Mouse (Mus musculus) cerebellum, adult 9-11 months (tissue): ENCODE data around the gene Phf11a.
"Not testable (repeated sequence)": the region's sequence is repeated elsewhere in the genome, so short reads cannot be mapped to it uniquely, and the experiment has no call there.

ENCODE experiments used
- DNase-seq: peaks from one replicate; pipeline ENCODE4 v3.0.0; 2022

Gene Phf11a

DNA sequence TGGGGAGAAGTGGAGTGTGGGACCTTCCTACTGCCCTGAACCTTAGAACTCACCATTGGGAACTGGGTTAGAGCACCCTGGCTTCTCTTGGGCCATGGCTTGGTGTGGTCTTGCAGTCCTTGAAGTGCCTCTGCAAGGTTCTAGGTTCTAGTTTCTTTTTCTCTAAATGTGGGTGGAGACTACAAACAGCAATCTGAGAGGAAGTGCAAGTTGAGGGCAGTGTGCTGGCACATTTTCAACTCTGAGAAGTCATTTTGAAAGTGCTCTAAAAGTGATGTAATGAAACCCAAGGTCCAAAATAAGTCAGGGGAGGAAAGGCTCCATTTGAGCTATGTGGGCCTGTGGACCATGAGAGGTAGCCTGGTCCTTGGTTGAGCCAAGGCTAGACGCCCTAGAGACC, at the start of gene Phf11a:
TSS of gene Phf11a (minus strand) at position 132 of the 400 bp plus-strand sequence.
- DNase-seq, result not testable (repeated sequence)

DNA sequence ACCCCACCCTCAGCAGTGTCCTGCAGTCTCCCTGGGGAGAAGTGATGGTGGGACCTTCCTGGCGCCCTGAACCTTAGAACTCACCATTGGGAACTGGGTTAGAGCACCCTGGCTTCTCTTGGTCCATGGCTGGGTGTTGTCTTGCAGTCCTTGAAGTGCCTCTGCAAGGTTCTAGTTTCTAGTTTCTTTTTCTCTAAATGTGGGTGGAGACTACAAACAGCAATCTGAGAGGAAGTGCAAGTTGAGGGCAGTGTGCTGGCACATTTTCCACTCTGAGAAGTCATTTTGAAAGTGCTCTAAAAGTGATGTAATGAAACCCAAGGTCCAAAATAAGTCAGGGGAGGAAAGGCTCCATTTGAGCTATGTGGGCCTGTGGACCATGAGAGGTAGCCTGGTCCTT, 43.9 kb upstream of the Phf11a start, which contains the start of gene Phf11b:
TSS of gene Phf11b (minus strand) at position 163 of the 400 bp plus-strand sequence.
- DNase-seq, result not testable (repeated sequence)

DNA sequence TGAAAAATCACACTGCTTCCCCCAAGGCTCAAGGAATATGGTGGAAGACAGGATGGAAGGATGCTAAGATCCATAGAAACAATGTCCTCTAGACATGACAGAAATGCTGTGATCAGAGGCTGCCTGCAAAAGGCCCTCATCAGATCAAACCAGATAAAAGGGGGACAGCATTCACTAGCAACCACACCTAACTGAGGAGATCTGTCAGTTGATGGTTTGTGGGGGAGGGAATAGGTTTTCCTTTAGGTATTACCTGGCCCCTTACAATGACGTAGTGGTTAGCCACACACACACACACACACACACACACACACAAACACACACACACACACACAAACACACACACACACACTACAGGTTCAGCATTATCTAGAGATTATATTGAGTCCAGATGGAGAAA, 42.2 kb upstream of the Phf11a start:
- DNase-seq, result no peak

DNA sequence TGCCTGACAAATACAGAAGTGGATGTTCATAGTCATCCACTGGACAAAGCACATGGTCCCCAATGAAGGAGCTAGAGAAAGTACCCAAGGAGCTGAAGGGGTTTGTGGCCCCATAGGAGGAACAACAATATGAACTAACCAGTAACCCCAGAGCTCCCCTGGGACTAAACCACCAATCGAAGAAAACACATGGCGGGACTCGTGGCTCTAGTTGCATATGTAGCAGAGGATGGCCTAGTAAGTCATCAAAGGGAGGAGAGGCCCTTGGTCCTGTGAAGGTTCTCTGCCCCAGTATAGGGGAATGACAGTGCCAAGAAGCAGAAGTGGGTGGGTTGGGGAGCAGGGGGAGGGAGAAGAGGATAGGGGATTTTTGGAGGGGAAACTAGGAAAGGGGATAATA, 38.7 kb upstream of the Phf11a start:
- not testable (repeated sequence) for DNase-seq

DNA sequence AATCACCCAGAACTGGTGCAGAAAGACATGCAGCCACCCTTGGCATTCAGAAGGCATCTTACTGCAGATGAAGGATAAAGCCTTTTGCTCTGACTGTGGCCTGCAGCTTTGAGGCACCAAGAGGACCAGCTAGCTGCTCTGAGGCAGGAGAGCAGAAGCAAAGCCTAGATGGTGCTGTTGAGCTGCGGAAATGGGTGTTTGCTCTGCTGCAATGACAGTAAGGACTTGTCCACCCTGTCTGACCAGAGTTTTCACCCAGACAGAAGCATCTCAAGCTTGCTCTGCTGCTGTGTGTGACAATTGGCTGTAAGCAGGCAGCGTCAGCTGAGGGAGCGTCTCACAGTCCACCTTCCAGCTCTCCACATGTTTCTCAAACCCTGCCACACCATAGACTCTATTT, 33.2 kb upstream of the Phf11a start:
- peak; percentile 5 for DNase-seq

DNA sequence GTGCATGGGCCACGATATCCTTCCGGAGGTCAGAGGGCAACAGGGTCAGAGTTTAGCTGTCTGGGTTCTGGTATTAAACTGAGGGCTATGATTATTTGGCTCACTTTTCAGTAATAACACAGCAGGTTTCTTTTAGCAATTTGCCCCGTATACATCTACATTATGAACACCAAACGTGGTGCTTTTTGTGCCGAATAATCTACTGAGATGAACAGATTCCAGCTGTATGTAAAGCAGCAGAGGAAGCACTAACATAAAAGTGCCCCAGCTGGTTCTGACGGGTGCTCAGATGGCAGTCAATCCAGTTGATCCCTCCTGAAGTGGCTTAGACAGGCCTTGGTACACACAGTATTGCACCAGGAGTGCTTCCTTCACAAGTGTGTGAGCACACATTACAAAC, 22.6 kb upstream of the Phf11a start:
- not testable (repeated sequence) for DNase-seq

DNA sequence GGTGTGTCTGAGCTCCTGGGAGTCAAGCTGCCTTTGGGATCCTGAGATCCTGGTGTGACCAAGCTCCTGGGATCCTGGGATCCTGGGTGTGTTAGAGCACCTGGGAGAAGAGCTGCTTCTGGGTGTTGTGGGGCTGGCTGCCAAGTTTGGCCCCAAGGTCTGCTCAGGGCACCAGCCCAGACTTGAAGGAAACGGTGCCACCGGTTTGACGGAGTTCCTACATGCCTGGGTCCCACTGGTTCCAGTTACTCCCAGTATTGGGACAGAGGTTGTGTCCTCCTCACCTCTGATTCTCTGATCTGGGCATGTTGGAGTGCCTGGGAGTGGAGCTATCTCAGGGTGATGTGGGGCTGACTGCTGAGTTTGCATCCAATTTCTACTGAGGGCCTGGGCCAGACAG, 21.7 kb upstream of the Phf11a start:
- DNase-seq, result not testable (repeated sequence)

DNA sequence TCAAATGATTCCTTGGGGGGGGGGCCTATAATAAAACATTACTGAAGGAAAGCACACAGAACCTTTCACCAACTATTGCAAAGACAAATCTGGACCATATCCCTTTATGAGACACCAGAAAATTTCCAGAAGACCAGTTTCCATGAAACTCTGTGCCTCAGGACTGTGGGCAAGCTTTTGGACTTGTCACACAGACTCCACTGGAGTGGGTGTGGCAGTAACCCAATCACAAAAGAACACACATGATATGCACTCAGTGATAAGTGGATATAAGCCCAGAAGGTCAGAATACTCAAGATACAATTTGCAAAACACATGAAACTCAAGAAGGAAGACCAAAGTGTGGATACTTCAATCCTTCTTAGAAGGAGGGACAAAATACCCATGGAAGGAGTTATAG, 5.6 kb downstream of the Phf11a start:
- DNase-seq, result not testable (repeated sequence)

DNA sequence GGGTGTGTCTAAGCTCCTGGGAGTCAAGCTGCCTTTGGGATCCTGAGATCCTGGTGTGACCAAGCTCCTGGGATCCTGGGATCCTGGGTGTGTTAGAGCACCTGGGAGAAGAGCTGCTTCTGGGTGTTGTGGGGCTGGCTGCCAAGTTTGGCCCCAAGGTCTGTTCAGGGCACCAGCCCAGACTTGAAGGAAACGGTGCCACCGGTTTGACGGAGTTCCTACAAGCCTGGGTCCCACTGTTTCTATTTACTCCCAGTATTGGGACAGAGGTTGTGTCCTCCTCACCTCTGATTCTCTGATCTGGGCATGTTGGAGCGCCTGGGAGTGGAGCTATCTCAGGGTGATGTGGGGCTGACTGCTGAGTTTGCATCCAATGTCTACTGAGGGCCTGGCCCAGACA, 22.4 kb downstream of the Phf11a start:
- DNase-seq, result not testable (repeated sequence)

DNA sequence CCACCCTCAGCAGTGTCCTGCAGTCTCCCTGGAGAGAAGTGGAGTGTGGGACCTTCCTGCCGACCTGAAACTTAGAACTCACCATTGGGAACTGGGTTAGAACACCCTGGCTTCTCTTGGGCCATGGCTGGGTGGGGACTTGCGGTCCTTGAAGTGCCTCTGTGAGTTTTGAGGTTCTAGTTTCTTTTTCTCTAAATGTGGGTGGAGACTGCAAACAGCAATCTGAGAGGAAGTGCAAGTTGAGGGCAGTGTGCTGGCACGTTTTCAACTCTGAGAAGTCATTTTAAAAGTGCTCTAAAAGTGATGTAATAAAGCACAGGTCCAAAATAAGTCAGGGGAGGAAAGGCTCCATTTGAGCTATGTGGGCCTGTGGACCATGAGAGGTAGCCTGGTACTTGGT, 37.3 kb downstream of the Phf11a start, which contains the start of gene Gm6904:
TSS of gene Gm6904 (minus strand) at position 161 of the 400 bp plus-strand sequence.
- no peak for DNase-seq

DNA sequence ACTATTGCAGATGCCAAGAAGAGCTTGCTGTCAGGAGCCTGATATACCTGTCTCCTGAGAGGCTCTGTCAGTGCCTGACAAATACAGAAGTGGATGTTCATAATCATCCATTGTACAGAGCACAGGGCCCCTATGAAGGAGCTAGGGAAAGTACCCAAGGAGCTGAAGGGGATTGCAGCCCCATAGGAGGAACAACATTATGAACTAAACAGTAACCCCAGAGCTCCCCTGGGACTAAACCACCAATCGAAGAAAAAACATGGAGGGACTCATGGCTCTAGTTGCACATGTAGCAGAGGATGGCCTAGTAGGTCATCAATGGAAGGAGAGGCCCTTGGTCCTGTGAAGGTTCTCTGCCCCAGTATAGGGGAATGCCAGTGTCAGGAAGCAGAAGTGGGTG, 41.5 kb downstream of the Phf11a start:
- not testable (repeated sequence) for DNase-seq

DNA sequence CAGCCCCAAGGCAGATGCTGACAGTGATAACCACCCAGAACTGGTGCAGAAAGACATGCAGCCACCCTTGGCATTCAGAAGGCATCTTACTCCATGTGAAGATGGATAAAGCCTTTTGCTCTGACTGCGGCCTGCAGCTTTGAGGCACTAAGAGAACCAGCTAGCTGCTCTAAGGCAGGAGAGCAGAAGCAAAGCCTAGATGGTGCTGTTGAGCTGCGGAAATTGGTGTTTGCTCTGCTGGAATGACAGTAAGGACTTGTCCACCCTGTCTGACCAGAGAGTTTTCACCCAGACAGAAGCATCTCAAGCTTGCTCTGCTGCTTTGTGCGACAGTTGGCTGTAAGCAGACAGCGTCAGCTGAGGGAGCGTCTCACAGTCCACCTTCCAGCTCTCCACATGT, 47.0 kb downstream of the Phf11a start:
- not testable (repeated sequence) for DNase-seq

DNA sequence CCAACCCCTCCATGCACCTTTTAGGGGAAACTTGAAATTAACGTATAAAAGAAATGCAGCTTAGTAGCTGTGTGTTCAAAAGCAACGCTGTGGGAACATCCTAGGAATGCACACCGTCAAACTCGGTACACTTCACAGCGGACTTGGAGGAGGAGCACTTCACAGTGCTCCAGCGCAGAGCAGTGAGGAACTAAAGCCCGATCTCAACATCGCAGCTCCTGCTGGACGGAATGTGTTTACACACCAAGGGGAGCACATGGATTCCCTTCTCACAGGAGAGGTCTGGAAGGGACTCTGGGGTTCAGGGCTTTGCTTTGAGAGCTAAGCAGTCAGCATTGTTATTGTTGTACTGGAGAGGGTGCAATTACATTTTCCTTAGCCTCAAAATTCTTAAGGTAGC, 63.7 kb downstream of the Phf11a start:
- DNase-seq, result no peak

DNA sequence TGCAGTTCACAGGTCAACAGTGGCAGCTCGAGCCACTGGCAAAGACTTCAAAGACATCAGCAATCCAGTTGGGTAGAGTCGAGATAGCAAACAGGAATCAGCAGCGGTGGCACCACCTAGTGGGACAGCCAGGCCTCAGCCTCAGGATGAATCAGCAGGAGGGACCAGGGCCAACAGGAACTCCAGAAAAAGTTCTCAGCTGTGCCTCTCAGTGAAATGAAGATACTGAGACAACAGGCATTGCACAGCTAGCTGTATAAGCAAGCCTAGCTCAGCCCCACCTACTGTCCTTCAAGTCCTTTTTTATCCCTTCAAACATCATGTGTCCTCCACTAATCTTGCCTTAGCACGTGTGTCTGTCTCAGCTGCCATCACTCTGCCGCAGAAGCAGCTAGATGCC, 65.3 kb downstream of the Phf11a start:
- no peak for DNase-seq

DNA sequence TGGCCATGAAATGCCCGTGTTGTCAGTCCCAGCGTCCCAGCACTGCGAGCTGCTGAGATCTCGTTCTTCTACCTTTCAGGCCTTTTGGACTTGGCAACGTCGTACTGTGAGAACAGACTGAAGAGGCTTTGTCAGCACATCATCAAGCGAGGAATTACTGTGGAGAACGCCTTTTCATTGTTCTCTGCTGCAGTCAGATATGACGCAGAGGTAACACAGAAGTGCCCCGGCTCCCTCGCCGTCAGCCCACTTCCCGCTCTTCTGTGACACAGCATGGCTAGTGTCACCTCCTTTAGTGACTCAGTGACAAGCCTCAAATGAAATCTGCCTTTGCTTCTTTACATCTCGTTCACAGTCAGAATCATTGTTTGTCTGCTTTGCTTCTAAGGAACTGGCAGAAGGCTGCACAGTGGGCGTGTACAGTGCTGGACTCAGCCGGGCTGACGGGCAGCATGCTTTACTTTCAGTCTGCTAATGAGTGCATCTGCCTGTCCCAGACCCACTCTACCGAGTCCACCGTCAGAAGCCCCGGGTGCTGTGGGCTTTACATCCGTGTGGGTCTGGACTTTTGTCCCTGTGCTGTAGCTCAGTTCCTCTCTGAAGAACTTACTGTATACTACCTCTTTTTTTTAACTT, 66.9 kb downstream of the Phf11a start:
- DNase-seq, result no peak

DNA sequence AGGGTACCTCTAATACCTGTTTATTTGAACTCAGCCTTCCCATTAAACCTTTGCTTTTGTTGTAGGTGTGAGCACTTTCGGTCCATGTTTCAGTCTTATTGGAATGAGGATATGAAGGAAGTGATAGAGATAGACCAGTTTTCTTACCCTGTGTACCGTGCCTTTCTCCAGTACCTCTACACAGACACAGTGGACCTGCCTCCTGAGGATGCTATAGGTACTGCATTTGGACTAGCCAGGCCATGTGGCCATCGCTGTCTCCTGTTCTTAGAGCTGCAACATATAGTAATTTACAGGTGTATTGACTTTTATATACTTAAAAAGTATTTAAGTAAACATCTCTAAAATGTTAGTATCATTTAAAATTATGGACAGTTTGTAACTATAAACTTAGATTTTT, 67.5 kb downstream of the Phf11a start:
- no peak for DNase-seq
